Mouse (Mus musculus): ENCODE measurements at regions not wholly inside any gene's neighbourhood (a gene's known extent, or its start where the extent isn't known, plus 50 kb on each side); places are given as distances from the start of the nearest gene placed in this dataset.
A peak's percentile ranks its signal among the peaks of the same experiment; 100 is the strongest.

- dilution Hi-C loops (cut with MboI; ENCODE audit: extremely low pct_ligation_motif_present, extremely low pct_unique_long_range_greater_than_20kb, low sequenced_read_pairs): no loop called here
Measured at GRCm38 (mm10) chr2:134697424-134697823, 53.5 kb upstream of the Tmx4 start.

GRCm38 (mm10) chr2:134696394-134696793 lies 52.4 kb upstream of the Tmx4 start:
- Histone ChIP-seq H3K36me3 (replicated peaks in 1 of 2; ENCODE audit: control insufficient read depth in 1 of 2, insufficient read depth in 1 of 2, low read length in 1 of 2) (no peaks in the 10 kb centered on the region), H3K27ac (ENCODE audit: insufficient read depth, low read depth) (no peak overlapping the region), H3K4me3 (replicated peaks in 1 of 3; ENCODE audit: low read depth in 2 of 3, low read length in 2 of 3, poor library complexity in 1 of 3) (no peak overlapping the region), H3K79me2 (replicated peaks; ENCODE audit: control insufficient read depth, extremely low read depth, insufficient read depth, poor library complexity, severe bottlenecking) (no peaks in the 10 kb centered on the region), H3K4me1 (ENCODE audit: control insufficient read depth in 1 of 2, insufficient read depth in 2 of 2) (no peaks in the 10 kb centered on the region), H3K9ac (ENCODE audit: insufficient read depth, low read depth) (no peak overlapping the region), H3K9me3 (replicated peaks; ENCODE audit: low read length) (peaks cover 2% of the 10 kb centered on the region), H3K27me3 (replicated peaks) (no peaks in the 10 kb centered on the region), H3K4me2 (ENCODE audit: insufficient read depth, low read depth, poor library complexity, severe bottlenecking) (peak overlapping the region; percentile 44; the same call in 1 of the 2 replicates)
- TF ChIP-seq NELFE (IDR thresholded peaks at IDR 0.05; ENCODE audit: low read depth, low read length) (no peak), BHLHE40 (IDR thresholded peaks at IDR 0.05; ENCODE audit: low read depth, low read length) (no peak), MAX (IDR thresholded peaks at IDR 0.05; ENCODE audit: low read length) (no peak), TCF12 (IDR thresholded peaks at IDR 0.05; ENCODE audit: low read depth, low read length) (no peak), MEF2A (IDR thresholded peaks at IDR 0.05; ENCODE audit: borderline replicate concordance, low read depth, low read length) (no peak), PAX5 (IDR thresholded peaks at IDR 0.05; ENCODE audit: low read length) (no peak), RCOR1 (conservative IDR thresholded peaks at IDR 0.05; ENCODE audit: low read depth, low read length) (no peak), ZKSCAN1 (IDR thresholded peaks at IDR 0.05; ENCODE audit: borderline replicate concordance, low read depth, low read length) (no peak), USF1 (IDR thresholded peaks at IDR 0.05; ENCODE audit: low read depth, low read length) (no peak), POLR2AphosphoS2 (IDR thresholded peaks at IDR 0.05; ENCODE audit: low read depth, low read length) (no peak), MAZ (IDR thresholded peaks at IDR 0.05; ENCODE audit: low read depth, low read length) (no peak), ETS1 (conservative IDR thresholded peaks at IDR 0.05; ENCODE audit: low read depth, low read length) (no peak), MAFK (IDR thresholded peaks at IDR 0.05; ENCODE audit: insufficient replicate concordance, low read length) (no peak), USF2 (conservative IDR thresholded peaks at IDR 0.05; ENCODE audit: low read depth, low read length) (no peak), CHD2 (IDR thresholded peaks at IDR 0.05; ENCODE audit: low read length) (no peak), UBTF (IDR thresholded peaks at IDR 0.05; ENCODE audit: low read depth, low read length) (no peak), ELF1 (IDR thresholded peaks at IDR 0.05; ENCODE audit: low read depth, low read length) (no peak), JUND (conservative IDR thresholded peaks at IDR 0.05; ENCODE audit: low read depth, low read length) (no peak), SMC3 (IDR thresholded peaks at IDR 0.05; ENCODE audit: low read depth, low read length) (no peak), JUN (IDR thresholded peaks at IDR 0.05; ENCODE audit: insufficient read depth, low read depth, low read length) (no peak)
- dilution Hi-C loops (cut with MboI; ENCODE audit: extremely low pct_ligation_motif_present, extremely low pct_unique_long_range_greater_than_20kb, low sequenced_read_pairs): no loop called here
- no peak for DNase-seq (ENCODE audit: extremely low read depth)
- in situ Hi-C loops (cut with MboI; ENCODE audit: low pct_ligation_motif_present, low pct_unique_long_range_greater_than_20kb, low sequenced_read_pairs): loop anchor here (25.0 kb wide), 1 partner anchor 641 kb away; no protein-coding TSS in a partner anchor

More at GRCm38 (mm10) chr2:134697424-134697823, 53.5 kb upstream of the Tmx4 start:
- no peaks in the 10 kb centered on the region for H3K79me2 ChIP-seq (replicated peaks; ENCODE audit: control insufficient read depth, extremely low read depth, insufficient read depth, poor library complexity, severe bottlenecking)
- in situ Hi-C loops (cut with MboI; ENCODE audit: low pct_ligation_motif_present, low pct_unique_long_range_greater_than_20kb, low sequenced_read_pairs): loop anchor here (25.0 kb wide), 1 partner anchor 640 kb away; no protein-coding TSS in a partner anchor
- DNase-seq (ENCODE audit: extremely low read depth): no peak
- H3K4me1 ChIP-seq (ENCODE audit: control insufficient read depth in 1 of 2, insufficient read depth in 2 of 2): no peaks in the 10 kb centered on the region
- H3K27ac ChIP-seq (ENCODE audit: insufficient read depth, low read depth): no peak overlapping the region
- no peak overlapping the region for H3K4me3 ChIP-seq (replicated peaks in 1 of 3; ENCODE audit: low read depth in 2 of 3, low read length in 2 of 3, poor library complexity in 1 of 3)
- no peak overlapping the region for H3K9ac ChIP-seq (ENCODE audit: insufficient read depth, low read depth)
- no peak overlapping the region for H3K4me2 ChIP-seq (ENCODE audit: insufficient read depth, low read depth, poor library complexity, severe bottlenecking)
- no peaks in the 10 kb centered on the region for H3K36me3 ChIP-seq (replicated peaks in 1 of 2; ENCODE audit: control insufficient read depth in 1 of 2, insufficient read depth in 1 of 2, low read length in 1 of 2)
- no peaks in the 10 kb centered on the region for H3K27me3 ChIP-seq (replicated peaks)
- TF ChIP-seq RAD21 (IDR thresholded peaks at IDR 0.05; ENCODE audit: low read depth, low read length): no peak
- no peak for TF ChIP-seq BHLHE40 (IDR thresholded peaks at IDR 0.05; ENCODE audit: low read depth, low read length)
- no peak for TF ChIP-seq EP300 (IDR thresholded peaks at IDR 0.05; ENCODE audit: low read length)
- no peak for TF ChIP-seq JUND (conservative IDR thresholded peaks at IDR 0.05; ENCODE audit: low read depth, low read length)
- no peak for TF ChIP-seq JUN (IDR thresholded peaks at IDR 0.05; ENCODE audit: insufficient read depth, low read depth, low read length)
- TF ChIP-seq HCFC1 (IDR thresholded peaks at IDR 0.05; ENCODE audit: low read depth, low read length): no peak
- TF ChIP-seq ELF1 (IDR thresholded peaks at IDR 0.05; ENCODE audit: low read depth, low read length): no peak
- no peak for TF ChIP-seq ZNF384 (IDR thresholded peaks at IDR 0.05; ENCODE audit: low read depth, low read length)
- H3K9me3 ChIP-seq (replicated peaks; ENCODE audit: low read length): peaks cover 2% of the 10 kb centered on the region
